Mouse (Mus musculus) myocyte (in vitro differentiated cells): Measurements from ENCODE around the gene Emc6. TPM values are rescaled to one million over a fixed set of nuclear protein-coding genes. Genes with fewer than 3 reads are reported as not detected.

ENCODE experiments used
- H3K27me3 ChIP-seq: one replicate; pipeline ENCODE4 v1.6.1; 2011; ENCODE audit not compliant: control insufficient read depth, insufficient read depth, insufficient read length
- H3K36me3 ChIP-seq: one replicate; pipeline ENCODE4 v1.6.1; 2011; ENCODE audit not compliant: control insufficient read depth, insufficient read depth
- H3K4me2 ChIP-seq: one replicate; pipeline ENCODE4 v1.6.1; 2011; ENCODE audit warnings: low read depth, control low read depth
- H3K4me3 ChIP-seq: one replicate; pipeline ENCODE4 v1.5.1; 2011; ENCODE audit warnings: mild to moderate bottlenecking, control low read depth, moderate library complexity
- H3K79me2 ChIP-seq: one replicate; pipeline ENCODE4 v1.6.1; 2011; ENCODE audit not compliant: control insufficient read depth, insufficient read depth
- H3ac ChIP-seq: one replicate; pipeline ENCODE4 v1.6.1; 2011; ENCODE audit not compliant: control insufficient read depth, insufficient read length
- CEBPB ChIP-seq: IDR thresholded peaks from 2 replicates; pipeline ENCODE4 v1.6.1; 2011; ENCODE audit warnings: mild to moderate bottlenecking, moderate library complexity; ENCODE audit not compliant: poor library complexity, insufficient read depth, severe bottlenecking
- E2F4 ChIP-seq: IDR thresholded peaks from one replicate; pipeline ENCODE4 v1.6.1; 2011; ENCODE audit warnings: mild to moderate bottlenecking, control low read depth, moderate library complexity; ENCODE audit not compliant: insufficient read depth
- MAX ChIP-seq: IDR thresholded peaks from one replicate; pipeline ENCODE4 v1.6.1; 2011; ENCODE audit warnings: low read depth, mild to moderate bottlenecking, control low read depth
- MYOD1 ChIP-seq, 3 experiments: IDR thresholded peaks; one replicate each; pipeline ENCODE4 v1.6.1; 2011; ENCODE audit warnings: control low read depth in 2 of 3, low read depth in 2 of 3, mild to moderate bottlenecking in 2 of 3, moderate library complexity in 1 of 3; ENCODE audit not compliant: insufficient read length in 2 of 3, control insufficient read depth in 1 of 3
- MYOG ChIP-seq, 3 experiments: IDR thresholded peaks; one replicate each; pipeline ENCODE4 v1.6.1; 2011; ENCODE audit warnings: control low read depth in 2 of 3, low read depth in 2 of 3, mild to moderate bottlenecking in 2 of 3; ENCODE audit not compliant: insufficient read length in 2 of 3, control insufficient read depth in 1 of 3, insufficient read depth in 1 of 3
- POLR2A ChIP-seq: IDR thresholded peaks from one replicate; pipeline ENCODE4 v1.6.1; 2011; ENCODE audit warnings: low read depth, mild to moderate bottlenecking, control low read depth, moderate library complexity; ENCODE audit not compliant: insufficient read length
- POLR2AphosphoS2 ChIP-seq: IDR thresholded peaks from one replicate; pipeline ENCODE4 v1.6.1; 2011; ENCODE audit warnings: low read depth, control low read depth; ENCODE audit not compliant: insufficient read length
- REST ChIP-seq: IDR thresholded peaks from one replicate; pipeline ENCODE4 v1.6.1; 2011; ENCODE audit warnings: mild to moderate bottlenecking, control low read depth, moderate library complexity; ENCODE audit not compliant: insufficient read depth, insufficient read length
- SRF ChIP-seq: IDR thresholded peaks from one replicate; pipeline ENCODE4 v1.6.1; 2011; ENCODE audit warnings: low read depth; ENCODE audit not compliant: control insufficient read depth, insufficient read length
- TCF12 ChIP-seq: IDR thresholded peaks from one replicate; pipeline ENCODE4 v1.6.1; 2011; ENCODE audit warnings: mild to moderate bottlenecking, control low read depth; ENCODE audit not compliant: poor library complexity, insufficient read depth, severe bottlenecking
- TCF3 ChIP-seq: IDR thresholded peaks from one replicate; pipeline ENCODE4 v1.6.1; 2011; ENCODE audit warnings: low read depth, control low read depth; ENCODE audit not compliant: insufficient read length
- USF1 ChIP-seq: IDR thresholded peaks from one replicate; pipeline ENCODE4 v1.6.1; 2011; ENCODE audit warnings: low read depth, mild to moderate bottlenecking, control low read depth, moderate library complexity
- polyA plus RNA-seq: library from polyadenylated mRNA; unstranded; fragments of >200 nt; fragmentation: generic; extraction: Trizol; gene quantifications from one replicate; pipeline ENCODE4 v1.2.1, GENCODE M21; 2012; ENCODE audit warnings: missing spikeins

The Emc6 gene
- polyA plus RNA-seq, 1 experiment, result 68.2 TPM

DNA sequence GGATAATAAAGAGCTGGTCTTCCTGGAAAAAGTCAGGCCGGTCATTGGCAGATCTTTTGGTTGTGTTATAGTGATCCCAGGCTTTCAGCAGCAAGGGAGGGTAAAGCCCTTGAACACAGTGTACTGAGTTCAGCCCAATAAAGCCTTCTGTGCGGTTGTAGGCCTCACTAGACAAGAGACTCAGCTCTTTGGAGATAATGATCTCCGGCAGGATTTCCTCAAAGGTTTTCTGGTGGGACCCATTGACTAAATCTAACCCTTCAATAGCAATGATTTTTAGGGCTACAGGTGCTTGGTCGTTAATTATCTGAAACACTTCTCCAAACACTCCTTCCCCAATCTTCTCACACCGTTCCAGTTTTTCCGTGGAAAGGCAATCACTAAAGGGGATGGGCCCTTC is 40.2 kb downstream of the Emc6 start:
- H3K79me2 ChIP-seq, result peaks cover 46% of the 10 kb centered on the region
- no peaks in the 10 kb centered on the region for H3K36me3 ChIP-seq
- H3K27me3 ChIP-seq, result no peaks in the 10 kb centered on the region
- no peak for TF ChIP-seq MYOG (IDR thresholded peaks at IDR 0.05; ENCODE audit: control insufficient read depth in 1 of 3, insufficient read depth in 1 of 3, insufficient read length in 2 of 3, low read depth in 2 of 3)
- no peak for TF ChIP-seq USF1
- no peak for TF ChIP-seq MYOD1 (IDR thresholded peaks at IDR 0.05; ENCODE audit: control insufficient read depth in 1 of 3, insufficient read length in 2 of 3, low read depth in 2 of 3)
- no peak for TF ChIP-seq TCF12
- H3K4me3 ChIP-seq, result peak overlapping the region; percentile 60
- H3ac ChIP-seq, result no peak overlapping the region
- H3K4me2 ChIP-seq, result peak overlapping the region; percentile 68

DNA sequence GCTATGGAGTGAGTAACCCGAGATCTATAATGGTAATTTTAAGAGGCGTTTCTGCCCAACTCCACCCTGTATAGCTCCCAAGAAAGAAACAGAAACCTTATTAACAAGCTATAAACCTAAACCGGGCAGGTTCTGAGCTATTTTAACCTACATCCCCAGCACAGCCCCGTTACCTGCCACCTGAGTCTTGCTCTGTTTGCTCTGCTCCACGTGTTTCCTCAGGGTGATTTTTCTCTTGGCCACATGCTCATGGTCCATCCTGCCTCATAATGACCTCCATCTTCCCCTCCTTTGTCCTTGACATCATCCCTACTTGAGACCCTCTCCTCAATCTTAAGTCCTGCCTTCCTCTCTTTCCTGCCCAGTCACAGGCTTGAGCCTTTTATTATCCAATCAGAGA is 42.6 kb downstream of the Emc6 start:
- H3K27me3 ChIP-seq, result no peaks in the 10 kb centered on the region
- no peak overlapping the region for H3ac ChIP-seq
- H3K4me2 ChIP-seq, result peak overlapping the region; percentile 25
- no peak overlapping the region for H3K4me3 ChIP-seq
- TF ChIP-seq MAX (no peak), E2F4 (no peak), POLR2AphosphoS2 (no peak), POLR2A (no peak), USF1 (no peak), MYOD1 (IDR thresholded peaks at IDR 0.05; ENCODE audit: control insufficient read depth in 1 of 3, insufficient read length in 2 of 3, low read depth in 2 of 3) (no peak), TCF12 (no peak), TCF3 (no peak), CEBPB (no peak)
- peaks cover 46% of the 10 kb centered on the region for H3K79me2 ChIP-seq
- H3K36me3 ChIP-seq, result no peaks in the 10 kb centered on the region

DNA sequence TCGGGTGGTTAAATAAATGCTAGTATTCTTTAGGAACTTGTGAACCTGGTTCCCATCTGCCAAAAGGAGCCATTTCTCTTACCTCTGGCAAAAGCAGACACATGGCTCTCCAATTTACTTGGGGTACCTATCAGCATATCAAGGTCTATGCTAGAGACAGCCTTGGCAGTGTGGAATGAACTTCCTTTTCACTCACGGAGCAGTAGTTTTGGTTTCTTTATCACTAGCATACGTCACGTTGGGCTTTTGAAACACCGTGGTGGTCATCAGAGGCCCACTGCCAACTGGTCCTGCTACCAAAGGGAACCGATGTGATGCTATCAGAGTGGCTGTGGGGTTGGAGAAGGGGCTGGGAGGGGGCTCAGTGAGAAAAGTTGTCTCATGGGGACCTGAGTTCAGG is 43.8 kb downstream of the Emc6 start:
- Histone ChIP-seq H3K27me3 (no peaks in the 10 kb centered on the region), H3ac (no peak overlapping the region), H3K4me3 (no peak overlapping the region), H3K36me3 (no peaks in the 10 kb centered on the region), H3K79me2 (peaks cover 46% of the 10 kb centered on the region), H3K4me2 (no peak overlapping the region)
- no peak for TF ChIP-seq MYOD1 (IDR thresholded peaks at IDR 0.05; ENCODE audit: control insufficient read depth in 1 of 3, insufficient read length in 2 of 3, low read depth in 2 of 3)
- no peak for TF ChIP-seq TCF12
- no peak for TF ChIP-seq MAX
- TF ChIP-seq POLR2A, result no peak
- TF ChIP-seq E2F4, result no peak
- TF ChIP-seq REST, result no peak
- no peak for TF ChIP-seq TCF3

- H3K4me3 ChIP-seq, result no peak overlapping the region
These were observed 45.8 kb downstream of the Emc6 start for GRCm38 (mm10) chr11:73131020-73131419.

GRCm38 (mm10) chr11:73126495-73126894 is 50.3 kb downstream of the Emc6 start:
- H3K4me3 ChIP-seq, result no peak overlapping the region
- H3ac ChIP-seq, result no peak overlapping the region
- H3K27me3 ChIP-seq, result no peaks in the 10 kb centered on the region
- H3K79me2 ChIP-seq, result no peaks in the 10 kb centered on the region
- H3K4me2 ChIP-seq, result no peak overlapping the region
- no peaks in the 10 kb centered on the region for H3K36me3 ChIP-seq
- TF ChIP-seq MAX, result no peak
- no peak for TF ChIP-seq POLR2AphosphoS2
- no peak for TF ChIP-seq TCF3
- TF ChIP-seq MYOD1 (IDR thresholded peaks at IDR 0.05; ENCODE audit: control insufficient read depth in 1 of 3, insufficient read length in 2 of 3, low read depth in 2 of 3), result no peak
- no peak for TF ChIP-seq E2F4
- no peak for TF ChIP-seq POLR2A
- no peak for TF ChIP-seq CEBPB
- TF ChIP-seq TCF12, result no peak
- TF ChIP-seq REST, result no peak
- no peak for TF ChIP-seq SRF
- TF ChIP-seq MYOG (IDR thresholded peaks at IDR 0.05; ENCODE audit: control insufficient read depth in 1 of 3, insufficient read depth in 1 of 3, insufficient read length in 2 of 3, low read depth in 2 of 3), result no peak
- no peak for TF ChIP-seq USF1

More at GRCm38 (mm10) chr11:73131020-73131419, 45.8 kb downstream of the Emc6 start:
- TF ChIP-seq MYOD1 (IDR thresholded peaks at IDR 0.05; ENCODE audit: control insufficient read depth in 1 of 3, insufficient read length in 2 of 3, low read depth in 2 of 3) (no peak), MAX (no peak), SRF (no peak), TCF12 (no peak), MYOG (IDR thresholded peaks at IDR 0.05; ENCODE audit: control insufficient read depth in 1 of 3, insufficient read depth in 1 of 3, insufficient read length in 2 of 3, low read depth in 2 of 3) (no peak), USF1 (no peak)
- Histone ChIP-seq H3K79me2 (peaks cover 30% of the 10 kb centered on the region), H3K36me3 (no peaks in the 10 kb centered on the region), H3ac (no peak overlapping the region), H3K27me3 (no peaks in the 10 kb centered on the region), H3K4me2 (no peak overlapping the region)

Other genes starting within 250 kb of the Emc6 start
- 26.1 TPM for gene Atp2a3, start 215.9 kb downstream of the Emc6 start, polyA plus RNA-seq
- gene P2rx1, start 177.9 kb downstream of the Emc6 start, polyA plus RNA-seq, result 0.24 TPM
- gene Camkk1, start 158.0 kb downstream of the Emc6 start, polyA plus RNA-seq, result 3.3 TPM
- gene Ncbp3, start 129.3 kb downstream of the Emc6 start, polyA plus RNA-seq, result 3.5 TPM
- gene Itgae, start 86.5 kb downstream of the Emc6 start, polyA plus RNA-seq, result 0.06 TPM
- gene Haspin, start 38.7 kb downstream of the Emc6 start, polyA plus RNA-seq, result 3.3 TPM
- 3.5 TPM for gene P2rx5, start 16.6 kb downstream of the Emc6 start, polyA plus RNA-seq
- gene Tax1bp3, start within 50 bp of the Emc6 start, polyA plus RNA-seq, result 85.2 TPM
- gene Ctns, start 22.0 kb upstream of the Emc6 start, polyA plus RNA-seq, result 11.6 TPM
- gene Shpk, start 22.4 kb upstream of the Emc6 start, polyA plus RNA-seq, result 1.3 TPM
- 0.17 TPM for gene Trpv1, start 57.3 kb upstream of the Emc6 start, polyA plus RNA-seq
- 0.05 TPM for gene Trpv3, start 90.4 kb upstream of the Emc6 start, polyA plus RNA-seq
- gene Aspa, start 152.6 kb upstream of the Emc6 start, polyA plus RNA-seq, result 5.3 TPM
- not detected for gene Gm49340, start 152.7 kb upstream of the Emc6 start, polyA plus RNA-seq
- not detected for gene Spata22, start 152.7 kb upstream of the Emc6 start, polyA plus RNA-seq
- not detected for gene Olfr20, start 173.7 kb upstream of the Emc6 start, polyA plus RNA-seq
- not detected for gene Olfr376, start 194.2 kb upstream of the Emc6 start, polyA plus RNA-seq
- not detected for gene Olfr1, start 222.6 kb upstream of the Emc6 start, polyA plus RNA-seq